ENCODE assay signal across 11 mouse cellular contexts in genomic region chr2:166651317-166652030, GRCm38 (mm10).
DNase-seq lines count a peak whose midpoint lies in the region; ATAC-seq and TF ChIP-seq lines count a peak whose summit lies in the region.
"Had no signal": no experiment of that assay in that cellular context is flagged by ENCODE, and none has a peak within 500 bp of the region (broad histone marks: within the 10 kb centered on the region; RNA-seq: fewer than 3 reads in every experiment).

No protein-coding gene starts in this region.

- peak; percentile 52 for DNase-seq in lung, postnatal 0 days (ENCODE audit: low spot score)
- DNase-seq in lung, postnatal 10 days, result no peak
- DNase-seq in hindbrain, embryonic 11.5 days (ENCODE audit: low spot score), result no peak
- no peak for DNase-seq in gastrocnemius, postnatal 25 days
- DNase-seq in layer of hippocampus, adult 11-12 months (ENCODE audit: low spot score), result no peak
- DNase-seq: cerebellum, adult 11 months; heart, postnatal 4 days; layer of hippocampus, postnatal 36 days had no signal

- H3K27me3 ChIP-seq in forebrain, embryonic 13.5 days, result no peaks in the 10 kb centered on the region
- H3K27me3 ChIP-seq in forebrain, embryonic 16.5 days (replicated peaks; ENCODE audit: control insufficient read depth, insufficient read depth, low read length), result no peaks in the 10 kb centered on the region
- H3K27me3 ChIP-seq in lung, postnatal 0 days (replicated peaks; ENCODE audit: insufficient read depth, low read length), result no peaks in the 10 kb centered on the region
- H3K27me3 ChIP-seq in hindbrain, embryonic 11.5 days (ENCODE audit: control insufficient read depth, insufficient read depth, low read length), result no peaks in the 10 kb centered on the region
- no peaks in the 10 kb centered on the region for H3K27me3 ChIP-seq in stomach, embryonic 16.5 days (ENCODE audit: control insufficient read depth, insufficient read depth, low read length)

- H3K4me1 ChIP-seq in forebrain, embryonic 13.5 days, result peaks cover 59% of the 10 kb centered on the region
- peaks cover 34% of the 10 kb centered on the region for H3K4me1 ChIP-seq in forebrain, embryonic 16.5 days (replicated peaks; ENCODE audit: control insufficient read depth, insufficient read depth, low read length)
- H3K4me1 ChIP-seq in lung, postnatal 0 days (ENCODE audit: insufficient read depth, low read depth, low read length), result peaks cover 5% of the 10 kb centered on the region; the same call in 1 of the 2 replicates
- H3K4me1 ChIP-seq in hindbrain, embryonic 11.5 days (replicated peaks; ENCODE audit: control insufficient read depth, insufficient read depth, low read length), result peaks cover 23% of the 10 kb centered on the region
- peaks cover 8% of the 10 kb centered on the region; the same call in 1 of the 2 replicates for H3K4me1 ChIP-seq in stomach, embryonic 16.5 days (ENCODE audit: control insufficient read depth, insufficient read depth, low read length)

- no peak for ATAC-seq in forebrain, embryonic 13.5 days
- ATAC-seq in forebrain, embryonic 16.5 days, result no peak
- ATAC-seq in lung, postnatal 0 days, result peak; percentile 35
- ATAC-seq in hindbrain, embryonic 11.5 days (ENCODE audit: low FRiP score), result no peak
- peak; percentile 41 for ATAC-seq in stomach, embryonic 16.5 days (ENCODE audit: insufficient read depth, low FRiP score)

- no peaks in the 10 kb centered on the region for H3K9me3 ChIP-seq in forebrain, embryonic 13.5 days (replicated peaks)
- no peaks in the 10 kb centered on the region for H3K9me3 ChIP-seq in forebrain, embryonic 16.5 days (ENCODE audit: control insufficient read depth, low read length)
- H3K9me3 ChIP-seq in lung, postnatal 0 days (ENCODE audit: low read length), result no peaks in the 10 kb centered on the region
- no peaks in the 10 kb centered on the region for H3K9me3 ChIP-seq in hindbrain, embryonic 11.5 days (ENCODE audit: control insufficient read depth, low read length)
- no peaks in the 10 kb centered on the region for H3K9me3 ChIP-seq in stomach, embryonic 16.5 days (replicated peaks; ENCODE audit: control insufficient read depth, low read length)

- peaks cover 2% of the 10 kb centered on the region; the same call in 1 of the 2 replicates for H3K36me3 ChIP-seq in forebrain, embryonic 13.5 days (ENCODE audit: poor library complexity, severe bottlenecking)
- H3K36me3 ChIP-seq in forebrain, embryonic 16.5 days (ENCODE audit: control insufficient read depth, insufficient read depth), result no peaks in the 10 kb centered on the region
- H3K36me3 ChIP-seq in lung, postnatal 0 days (ENCODE audit: insufficient read depth, low read length), result no peaks in the 10 kb centered on the region
- H3K36me3 ChIP-seq in hindbrain, embryonic 11.5 days (ENCODE audit: control insufficient read depth, insufficient read depth, low read length), result no peaks in the 10 kb centered on the region
- no peaks in the 10 kb centered on the region for H3K36me3 ChIP-seq in stomach, embryonic 16.5 days (ENCODE audit: control insufficient read depth, insufficient read depth, low read length)

- no peak overlapping the region for H3K4me2 ChIP-seq in forebrain, embryonic 13.5 days
- H3K4me2 ChIP-seq in forebrain, embryonic 16.5 days (ENCODE audit: low read length), result no peak overlapping the region
- no peak overlapping the region for H3K4me2 ChIP-seq in lung, postnatal 0 days (replicated peaks; ENCODE audit: low read depth, low read length)
- H3K4me2 ChIP-seq in hindbrain, embryonic 11.5 days (replicated peaks; ENCODE audit: low read depth, low read length), result no peak overlapping the region
- no peak overlapping the region for H3K4me2 ChIP-seq in stomach, embryonic 16.5 days (ENCODE audit: low read depth, low read length)

- WGBS in forebrain, embryonic 13.5 days, result 76% methylated on average over 10 of the region's 10 CpGs
- 62% methylated on average over 10 of the region's 10 CpGs for WGBS in forebrain, embryonic 16.5 days
- WGBS in lung, postnatal 0 days, result 47% methylated on average over 10 of the region's 10 CpGs
- 74% methylated on average over 10 of the region's 10 CpGs for WGBS in hindbrain, embryonic 11.5 days
- 64% methylated on average over 10 of the region's 10 CpGs for WGBS in stomach, embryonic 16.5 days

- no peak overlapping the region for H3K9ac ChIP-seq in forebrain, embryonic 13.5 days
- no peak overlapping the region for H3K9ac ChIP-seq in forebrain, embryonic 16.5 days (replicated peaks; ENCODE audit: low read depth, low read length)
- H3K9ac ChIP-seq in lung, postnatal 0 days (replicated peaks; ENCODE audit: low read depth), result no peak overlapping the region
- no peak overlapping the region for H3K9ac ChIP-seq in hindbrain, embryonic 11.5 days (ENCODE audit: low read depth, low read length)
- H3K9ac ChIP-seq in stomach, embryonic 16.5 days (ENCODE audit: low read length), result no peak overlapping the region

- peak overlapping the region; percentile 57 for H3K27ac ChIP-seq in forebrain, embryonic 13.5 days
- H3K27ac ChIP-seq in forebrain, embryonic 16.5 days (ENCODE audit: low read length), result no peak overlapping the region
- no peak overlapping the region for H3K27ac ChIP-seq in lung, postnatal 0 days (ENCODE audit: low read length)
- H3K27ac ChIP-seq in hindbrain, embryonic 11.5 days (ENCODE audit: low read depth, low read length), result 0 out of 2 replicates have a peak overlapping the region, but pooled peaks have one; percentile 2
- H3K27ac ChIP-seq in stomach, embryonic 16.5 days (ENCODE audit: low read length), result peak overlapping the region; percentile 42; the same call in 1 of the 2 replicates

- no peak overlapping the region for H3K4me3 ChIP-seq in forebrain, embryonic 13.5 days
- no peak overlapping the region for H3K4me3 ChIP-seq in forebrain, embryonic 16.5 days (replicated peaks; ENCODE audit: low read length)
- no peak overlapping the region for H3K4me3 ChIP-seq in lung, postnatal 0 days (ENCODE audit: low read depth, low read length)
- H3K4me3 ChIP-seq in hindbrain, embryonic 11.5 days (ENCODE audit: low read depth, low read length), result no peak overlapping the region
- no peak overlapping the region for H3K4me3 ChIP-seq in stomach, embryonic 16.5 days (replicated peaks; ENCODE audit: low read length)

- TF ChIP-seq EP300 in lung, postnatal 0 days (IDR thresholded peaks at IDR 0.05), result no peak

- TF ChIP-seq CTCF in lung, postnatal 0 days (IDR thresholded peaks at IDR 0.05), result no peak

Comparison
In these comparisons a context has a peak if more than half of its experiments do, and no peak if none do; other contexts are left out.
1. H3K27ac ChIP-seq: peak in forebrain, embryonic 13.5 days (single experiment), hindbrain, embryonic 11.5 days (single experiment) and stomach, embryonic 16.5 days (single experiment); none in forebrain, embryonic 16.5 days (single experiment) and lung, postnatal 0 days (single experiment).
2. ATAC-seq: peak in lung, postnatal 0 days (single experiment) and stomach, embryonic 16.5 days (single experiment); none in forebrain, embryonic 13.5 days (single experiment), forebrain, embryonic 16.5 days (single experiment) and hindbrain, embryonic 11.5 days (single experiment).